Mouse (Mus musculus) left cerebral cortex, postnatal 25 days (tissue): ENCODE measurements around the gene Rgs11. TPM values are rescaled to one million over a fixed set of nuclear protein-coding genes. Genes with fewer than 3 reads are reported as not detected.
A peak's percentile ranks its signal among the peaks of the same experiment; 100 is the strongest.
"Not testable (repeated sequence)": the region's sequence is repeated elsewhere in the genome, so short reads cannot be mapped to it uniquely, and the experiment has no call there.

Experiments used
- DNase-seq, 2 experiments: peaks; one replicate each; pipeline ENCODE4 v3.0.0; 2022; ENCODE audit warnings: low spot score in 2 of 2, mixed read lengths in 1 of 2
- intact Hi-C: fragments of 180-260 bp; cut with DNase I; formaldehyde crosslinking; loops from one replicate; pipeline ENCODE4 v1.15.1; 2025
- total RNA-seq, 2 experiments: library from RNA; stranded (reverse); gene quantifications; 2 replicates each; pipeline ENCODE4 v1.2.3; 2021

Gene Rgs11
- total RNA-seq = 10 to 100 TPM; 36.6 to 43.5 TPM

- DNase-seq = peak; percentile 31 to 56
- intact Hi-C loops = loop anchor here (5.0 kb wide), 1 partner anchor 40 kb away; the partner anchor contains the start of gene Fam234a
These were observed at the start of gene Rgs11 for GRCm38 (mm10) chr17:26202737-26203136. Gene Rgs11, plus strand, starts transcription at chr17:26202951.

- intact Hi-C loops = no loop called here
- DNase-seq = no peak
These were observed 40.0 kb upstream of the Rgs11 start for GRCm38 (mm10) chr17:26162736-26163135.

GRCm38 (mm10) chr17:26168039-26168438 lies 34.7 kb upstream of the Rgs11 start:
- intact Hi-C loops = no loop called here
- DNase-seq = no peak

- intact Hi-C loops, DNase-seq: not testable (repeated sequence)
These were observed 27.5 kb upstream of the Rgs11 start for GRCm38 (mm10) chr17:26175248-26175647.

- no peak for DNase-seq
- intact Hi-C loops = no loop called here
These were observed 24.1 kb upstream of the Rgs11 start for GRCm38 (mm10) chr17:26178611-26179010.

- DNase-seq = peak in 1 of 2 experiments; percentile 58
- intact Hi-C loops = no loop called here
These were observed 21.6 kb upstream of the Rgs11 start for GRCm38 (mm10) chr17:26181179-26181578.

- intact Hi-C loops = no loop called here
- no peak for DNase-seq
These were observed 15.2 kb upstream of the Rgs11 start for GRCm38 (mm10) chr17:26187592-26187991.

- intact Hi-C loops = no loop called here
These were observed 14.5 kb upstream of the Rgs11 start for GRCm38 (mm10) chr17:26188091-26188805.

GRCm38 (mm10) chr17:26191486-26191885 lies 11.3 kb upstream of the Rgs11 start:
- DNase-seq, intact Hi-C loops: not testable (repeated sequence)

More at GRCm38 (mm10) chr17:26188091-26188805, 14.5 kb upstream of the Rgs11 start:
- no peak for DNase-seq

GRCm38 (mm10) chr17:26192481-26193190 lies 10.1 kb upstream of the Rgs11 start:
- intact Hi-C loops = no loop called here
- DNase-seq = no peak

- DNase-seq = no peak
- intact Hi-C loops = no loop called here
These were observed 3.9 kb upstream of the Rgs11 start, which contains the start of gene Pdia2 for GRCm38 (mm10) chr17:26198892-26199291. Gene Pdia2, minus strand, starts transcription at chr17:26199087.

- DNase-seq = peak; percentile 29 to 42
- intact Hi-C loops = loop anchor here (5.0 kb wide), 1 partner anchor 41 kb away; the partner anchor contains the start of gene Fam234a
These were observed 1.7 kb upstream of the Rgs11 start for GRCm38 (mm10) chr17:26200831-26201705.

- no peak for DNase-seq
- intact Hi-C loops = loop anchor here (5.0 kb wide), 1 partner anchor 40 kb away; the partner anchor contains the start of gene Fam234a
These were observed 753 bp upstream of the Rgs11 start for GRCm38 (mm10) chr17:26201998-26202397.

- intact Hi-C loops = loop anchor here (5.0 kb wide), 1 partner anchor 39 kb away; the partner anchor contains the start of gene Fam234a
- DNase-seq = peak; percentile 68 to 82
These were observed 615 bp downstream of the Rgs11 start for GRCm38 (mm10) chr17:26203321-26203811.

GRCm38 (mm10) chr17:26204766-26205165 lies 2.0 kb downstream of the Rgs11 start:
- no peak for DNase-seq
- intact Hi-C loops = loop anchor here (5.0 kb wide), 1 partner anchor 38 kb away; the partner anchor contains the start of gene Fam234a

GRCm38 (mm10) chr17:26206392-26206791 lies 3.6 kb downstream of the Rgs11 start:
- no peak for DNase-seq
- intact Hi-C loops = no loop called here

GRCm38 (mm10) chr17:26207686-26208085 lies 4.9 kb downstream of the Rgs11 start, which contains the start of gene Arhgdig:
Gene Arhgdig, minus strand, starts transcription at chr17:26207786.
- intact Hi-C loops = no loop called here

GRCm38 (mm10) chr17:26212241-26212640 lies 9.5 kb downstream of the Rgs11 start:
- DNase-seq = no peak
- intact Hi-C loops = no loop called here

More at GRCm38 (mm10) chr17:26207686-26208085, 4.9 kb downstream of the Rgs11 start, which contains the start of gene Arhgdig:
- no peak for DNase-seq

- DNase-seq = no peak
- intact Hi-C loops = no loop called here
These were observed 9.9 kb downstream of the Rgs11 start for GRCm38 (mm10) chr17:26212681-26213080.
